8 mouse cellular contexts compared by ENCODE assay signal in genomic region chr5:36593176-36593575, GRCm38 (mm10). TPM values are rescaled to one million over a fixed set of nuclear protein-coding genes. Genes with fewer than 3 reads are reported as not detected.
A peak's percentile ranks its signal among the peaks of the same experiment; 100 is the strongest.
DNase-seq lines count a peak whose midpoint lies in the region; ATAC-seq and TF ChIP-seq lines count a peak whose summit lies in the region.

Gene Tbc1d14, minus strand, starts transcription at chr5:36593276.

- H3K9ac ChIP-seq in heart, adult 2 months (ENCODE audit: low read depth, low read length), result no peak within 1 kb of the TSS
- no peak within 1 kb of the TSS for H3K9ac ChIP-seq in forebrain, embryonic 12.5 days
- H3K9ac ChIP-seq in hindbrain, embryonic 12.5 days, result no peak within 1 kb of the TSS

- intact Hi-C loops in heart, adult 2 months (cut with DNase I), result no loop called here

- no peak for DNase-seq in heart, adult 2 months
- DNase-seq in heart, adult 9 months (ENCODE audit: low spot score in 2 of 2), result no peak
- peak; percentile 42 for DNase-seq in ES-CJ7 (ENCODE audit: low read depth, low spot score)
- no peak for DNase-seq in midbrain, embryonic 10.5 days (ENCODE audit: low spot score)
- no peak for DNase-seq in right cerebral cortex, postnatal 36 days (ENCODE audit: low spot score in 2 of 2)
- DNase-seq in cerebellum, postnatal 25 days, result no peak

- H3K9me3 ChIP-seq in forebrain, embryonic 12.5 days, result no peaks in the 10 kb centered on the region
- H3K9me3 ChIP-seq in hindbrain, embryonic 12.5 days (replicated peaks), result no peaks in the 10 kb centered on the region
- H3K9me3 ChIP-seq in midbrain, embryonic 10.5 days (replicated peaks), result no peaks in the 10 kb centered on the region

- TF ChIP-seq EP300 in heart, adult 2 months (IDR thresholded peaks at IDR 0.05; ENCODE audit: insufficient read depth, low read depth, low read length), result no peak

- no peak for TF ChIP-seq CTCF in heart, adult 2 months (IDR thresholded peaks at IDR 0.05)

- H3K27ac ChIP-seq in heart, adult 2 months, result no peak within 1 kb of the TSS
- H3K27ac ChIP-seq in forebrain, embryonic 12.5 days, result no peak within 1 kb of the TSS
- H3K27ac ChIP-seq in hindbrain, embryonic 12.5 days, result no peak within 1 kb of the TSS
- H3K27ac ChIP-seq in midbrain, embryonic 10.5 days (replicated peaks), result no peak within 1 kb of the TSS

- no peaks in the 10 kb centered on the region for H3K27me3 ChIP-seq in heart, adult 2 months (ENCODE audit: control insufficient read depth, insufficient read depth, low read length)
- 0 out of 2 replicates have a peak, but pooled peaks cover 3% of the 10 kb centered on the region for H3K27me3 ChIP-seq in forebrain, embryonic 12.5 days
- no peaks in the 10 kb centered on the region for H3K27me3 ChIP-seq in hindbrain, embryonic 12.5 days
- H3K27me3 ChIP-seq in midbrain, embryonic 10.5 days (ENCODE audit: low read depth, poor library complexity, severe bottlenecking), result no peaks in the 10 kb centered on the region

- no peaks in the 10 kb centered on the region for H3K36me3 ChIP-seq in heart, adult 2 months (ENCODE audit: control insufficient read depth, insufficient read depth, low read length)
- no peaks in the 10 kb centered on the region for H3K36me3 ChIP-seq in forebrain, embryonic 12.5 days (replicated peaks)
- H3K36me3 ChIP-seq in hindbrain, embryonic 12.5 days, result no peaks in the 10 kb centered on the region
- no peaks in the 10 kb centered on the region for H3K36me3 ChIP-seq in midbrain, embryonic 10.5 days

- H3K4me2 ChIP-seq in forebrain, embryonic 12.5 days, result no peak within 1 kb of the TSS
- no peak within 1 kb of the TSS for H3K4me2 ChIP-seq in hindbrain, embryonic 12.5 days (replicated peaks)

- no peak for TF ChIP-seq POLR2A in heart, adult 2 months (IDR thresholded peaks at IDR 0.05; ENCODE audit: insufficient read depth, low read depth, low read length)

- H3K4me3 ChIP-seq in heart, adult 2 months, result no peak within 1 kb of the TSS
- H3K4me3 ChIP-seq in forebrain, embryonic 12.5 days (replicated peaks), result no peak within 1 kb of the TSS
- no peak within 1 kb of the TSS for H3K4me3 ChIP-seq in hindbrain, embryonic 12.5 days
- H3K4me3 ChIP-seq in midbrain, embryonic 10.5 days, result no peak within 1 kb of the TSS

- no peaks in the 10 kb centered on the region for H3K79me2 ChIP-seq in heart, adult 2 months (replicated peaks; ENCODE audit: control insufficient read depth, insufficient read depth, low read length)

- peaks cover 1% of the 10 kb centered on the region; the same call in 1 of the 2 replicates for H3K4me1 ChIP-seq in heart, adult 2 months (ENCODE audit: control insufficient read depth, insufficient read depth, low read length)
- H3K4me1 ChIP-seq in forebrain, embryonic 12.5 days, result 0 out of 2 replicates have a peak, but pooled peaks cover 1% of the 10 kb centered on the region
- H3K4me1 ChIP-seq in hindbrain, embryonic 12.5 days, result no peaks in the 10 kb centered on the region
- H3K4me1 ChIP-seq in midbrain, embryonic 10.5 days, result 0 out of 2 replicates have a peak, but pooled peaks cover 6% of the 10 kb centered on the region

- 82% methylated on average over 5 of the region's 5 CpGs for WGBS in heart, adult 2 months
- 87% methylated on average over 5 of the region's 5 CpGs for WGBS in forebrain, embryonic 12.5 days
- 80% methylated on average over 5 of the region's 5 CpGs for WGBS in hindbrain, embryonic 12.5 days
- WGBS in midbrain, embryonic 10.5 days, result 86% methylated on average over 5 of the region's 5 CpGs

- no peak for ATAC-seq in forebrain, embryonic 12.5 days (ENCODE audit: low FRiP score)
- no peak for ATAC-seq in hindbrain, embryonic 12.5 days (ENCODE audit: low FRiP score)

RNA-seq across cellular contexts. Expression of gene Tbc1d14, which starts in this region (rescaled TPM):
- total RNA-seq in heart, adult 2 months (2021), result 10 to 100 TPM; 11.7 to 12.4 TPM
- polyA plus RNA-seq in heart, adult 2 months (2012; rRNA removed), result 13.0 and 20.4 TPM in 2 replicates
- polyA plus RNA-seq in forebrain, embryonic 12.5 days (2016; fragmentation: Nextera tagmentation; extraction: Ambion mirVana), result 59.1 and 61.1 TPM in 2 replicates
- polyA plus RNA-seq in hindbrain, embryonic 12.5 days (2016; fragmentation: Nextera tagmentation; extraction: Ambion mirVana), result 56.2 and 57.4 TPM in 2 replicates
- 35.2 and 41.2 TPM in 2 replicates for polyA plus RNA-seq in midbrain, embryonic 10.5 days (2016; fragmentation: Nextera tagmentation; extraction: Ambion mirVana)
